Mouse (Mus musculus) kidney, adult 2 months (tissue): ENCODE measurements around the gene Gtf2a2. TPM values are rescaled to one million over a fixed set of nuclear protein-coding genes. Genes with fewer than 3 reads are reported as not detected.

ENCODE experiments used
- DNase-seq: peaks from one replicate; pipeline ENCODE4 v3.0.0; 2021
- H3K27ac ChIP-seq: fragments of 200-500 bp; 2 replicates; pipeline ENCODE4 v1.5.1; 2012; ENCODE audit warnings: low read depth, low read length, control low read depth, inconsistent platforms; ENCODE audit not compliant: insufficient read depth
- H3K27me3 ChIP-seq: fragments of 200-500 bp; replicated peaks from 2 replicates; pipeline ENCODE4 v1.6.1; 2012; ENCODE audit warnings: mild to moderate bottlenecking, moderate library complexity, low read length, inconsistent platforms; ENCODE audit not compliant: control insufficient read depth, insufficient read depth
- H3K36me3 ChIP-seq: fragments of 200-500 bp; 2 replicates; pipeline ENCODE4 v1.6.1; 2012; ENCODE audit warnings: mild to moderate bottlenecking, moderate library complexity, low read length, inconsistent platforms; ENCODE audit not compliant: control insufficient read depth, insufficient read depth
- H3K4me1 ChIP-seq: fragments of 200-500 bp; 2 replicates; pipeline ENCODE4 v1.6.1; 2011; ENCODE audit warnings: low read length; ENCODE audit not compliant: control insufficient read depth, insufficient read depth
- H3K4me3 ChIP-seq: fragments of 200-500 bp; 2 replicates; pipeline ENCODE4 v1.5.1; 2011; ENCODE audit warnings: mild to moderate bottlenecking, low read depth, low read length, control low read depth; ENCODE audit not compliant: insufficient read depth
- CTCF ChIP-seq: fragments of 200-500 bp; conservative IDR thresholded peaks from 2 replicates; pipeline ENCODE4 v1.5.1; 2011; ENCODE audit warnings: low read depth, mild to moderate bottlenecking, control low read depth, low read length, moderate library complexity, mixed read lengths; ENCODE audit not compliant: insufficient read depth, insufficient read length
- POLR2A ChIP-seq: fragments of 200-500 bp; IDR thresholded peaks from one replicate; pipeline ENCODE4 v1.6.1; 2011; ENCODE audit warnings: low read depth, low read length, control low read depth
- WGBS: fragments of 180-500 bp; shearing (Covaris S2); methylation state at CpG from one replicate; pipeline ENCODE4 v1.1.7; 2018; 5-methylcytosine and 5-hydroxymethylcytosine counted together
- polyA plus RNA-seq: library from polyadenylated mRNA; depleted of rRNA; stranded (reverse); fragments of >200 nt; gene quantifications from 2 replicates; pipeline ENCODE4 v1.2.3, GENCODE M21; 2012

The Gtf2a2 gene
- polyA plus RNA-seq, 1 experiment: 19.6 TPM

- 82% methylated on average over 2 of the region's 2 CpGs for WGBS
Measured at GRCm38 (mm10) chr9:70044865-70045264, 32.5 kb downstream of the Gtf2a2 start.

DNA sequence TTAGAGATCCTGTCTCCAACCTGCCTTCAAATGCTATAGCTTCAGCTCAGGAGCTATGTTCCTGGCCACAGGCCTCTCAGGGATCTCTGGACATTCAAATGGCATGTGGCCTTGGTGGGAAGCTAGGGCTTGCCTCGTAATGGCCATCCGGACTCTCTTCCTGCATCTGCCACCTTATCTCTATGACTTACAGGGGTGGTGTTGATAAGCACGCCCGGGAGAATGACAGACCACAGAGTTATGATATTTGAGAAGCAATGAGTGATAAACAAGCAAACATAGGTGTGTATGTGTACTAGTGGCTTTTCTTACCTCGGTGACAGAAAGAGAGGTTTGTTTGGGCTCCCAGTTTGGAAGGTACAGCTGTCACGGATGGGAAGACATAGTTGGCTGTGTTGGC is 33.9 kb downstream of the Gtf2a2 start:
- DNase-seq: no peak
- H3K27ac ChIP-seq: no peak overlapping the region
- TF ChIP-seq CTCF: no peak
- TF ChIP-seq POLR2A: no peak
- WGBS: 92% methylated on average over 6 of the region's 6 CpGs
- H3K4me1 ChIP-seq: no peaks in the 10 kb centered on the region
- H3K36me3 ChIP-seq: no peaks in the 10 kb centered on the region
- H3K4me3 ChIP-seq: no peak overlapping the region
- no peaks in the 10 kb centered on the region for H3K27me3 ChIP-seq

More at GRCm38 (mm10) chr9:70044865-70045264, 32.5 kb downstream of the Gtf2a2 start:
- no peaks in the 10 kb centered on the region for H3K36me3 ChIP-seq
- no peak overlapping the region for H3K27ac ChIP-seq
- H3K4me1 ChIP-seq: no peaks in the 10 kb centered on the region
- TF ChIP-seq CTCF (no peak), POLR2A (no peak)
- H3K4me3 ChIP-seq: no peak overlapping the region
- DNase-seq: no peak
- no peaks in the 10 kb centered on the region for H3K27me3 ChIP-seq

DNA sequence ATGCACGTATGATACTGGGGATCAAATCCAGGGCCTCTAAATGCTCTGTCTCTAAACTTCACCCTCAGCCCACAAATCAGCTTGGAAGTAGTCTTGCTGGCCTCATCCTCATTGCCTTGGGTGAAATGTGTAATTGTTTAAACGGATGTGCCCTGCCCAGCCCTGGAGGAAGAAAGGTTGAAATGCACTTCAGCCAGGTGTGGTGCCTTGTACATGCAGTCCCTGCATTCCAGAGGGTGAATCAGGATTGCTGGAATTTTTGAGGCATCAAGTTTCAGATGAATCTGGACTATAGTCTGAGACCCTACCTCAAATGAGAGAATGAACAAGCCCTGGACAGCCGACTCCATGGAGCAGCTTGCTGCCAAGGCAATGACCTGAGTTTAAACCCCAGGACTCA is 35.5 kb downstream of the Gtf2a2 start:
- 49% methylated on average over 3 of the region's 3 CpGs for WGBS
- no peaks in the 10 kb centered on the region for H3K27me3 ChIP-seq
- no peak overlapping the region for H3K27ac ChIP-seq
- H3K36me3 ChIP-seq: no peaks in the 10 kb centered on the region
- no peak overlapping the region for H3K4me3 ChIP-seq
- DNase-seq: no peak
- no peak for TF ChIP-seq CTCF
- TF ChIP-seq POLR2A: no peak
- H3K4me1 ChIP-seq: no peaks in the 10 kb centered on the region

GRCm38 (mm10) chr9:70048280-70048679 is 35.9 kb downstream of the Gtf2a2 start:
- Histone ChIP-seq H3K36me3 (no peaks in the 10 kb centered on the region), H3K27ac (no peak overlapping the region), H3K27me3 (no peaks in the 10 kb centered on the region), H3K4me3 (no peak overlapping the region), H3K4me1 (no peaks in the 10 kb centered on the region)
- DNase-seq: no peak
- no peak for TF ChIP-seq POLR2A
- WGBS: 65% methylated on average over 5 of the region's 5 CpGs

DNA sequence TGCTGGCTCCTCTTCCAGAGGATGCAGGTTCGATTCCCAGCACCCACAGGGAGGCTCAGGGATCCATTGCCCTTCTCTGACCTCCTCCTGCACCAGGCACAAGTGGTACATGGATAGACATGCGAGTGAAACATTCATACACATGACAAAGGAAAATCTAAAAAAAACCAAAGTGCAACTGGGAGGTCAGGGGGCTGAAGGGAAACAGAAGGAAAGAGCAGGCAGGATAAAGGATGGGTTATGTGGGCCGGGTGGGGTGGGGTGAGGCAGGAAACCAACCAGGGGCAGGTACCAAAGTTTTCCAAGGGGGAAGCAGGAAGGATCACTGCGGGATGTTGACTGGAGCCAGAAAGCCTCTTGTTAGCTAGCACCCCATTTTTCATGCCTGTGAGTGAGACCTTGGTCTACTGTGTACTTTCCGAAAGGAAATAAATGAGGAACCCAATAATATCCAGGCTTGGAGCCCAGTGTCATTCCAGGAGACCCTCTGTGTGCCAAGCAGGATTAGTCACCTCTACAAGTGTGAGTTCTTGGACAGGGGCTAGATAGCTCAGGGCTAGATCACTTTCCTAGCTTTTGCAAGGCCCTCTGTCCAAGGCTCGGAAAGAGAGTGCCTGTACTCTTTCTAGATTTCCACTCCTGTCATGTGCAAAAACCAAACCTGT is 36.5 kb downstream of the Gtf2a2 start:
- Histone ChIP-seq H3K4me1 (no peaks in the 10 kb centered on the region), H3K4me3 (no peak overlapping the region), H3K27ac (no peak overlapping the region), H3K36me3 (no peaks in the 10 kb centered on the region), H3K27me3 (no peaks in the 10 kb centered on the region)
- TF ChIP-seq CTCF (no peak), POLR2A (no peak)
- DNase-seq: peak; percentile 44
- WGBS: 68% methylated on average over 6 of the region's 6 CpGs

DNA sequence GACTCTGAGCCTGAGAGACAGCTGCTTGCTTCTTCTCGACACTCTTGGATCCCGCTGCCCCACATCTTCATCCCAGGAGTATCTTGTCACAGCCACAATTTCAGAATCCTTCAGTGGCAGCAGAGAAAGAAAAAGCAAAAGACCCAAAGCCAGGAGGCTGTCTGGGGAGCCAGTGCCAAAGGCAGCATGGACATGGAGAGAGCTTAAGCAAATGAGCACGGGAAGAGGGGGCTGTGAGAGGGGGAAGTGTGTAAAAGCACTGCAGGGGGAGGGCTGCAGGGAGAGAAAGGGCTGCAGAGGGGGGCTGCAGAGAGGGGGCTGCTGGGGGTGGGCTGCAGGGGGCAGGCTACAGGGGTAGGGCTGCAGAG is 37.0 kb downstream of the Gtf2a2 start:
- H3K4me3 ChIP-seq: no peak overlapping the region
- no peak for TF ChIP-seq POLR2A
- TF ChIP-seq CTCF: no peak
- no peak for DNase-seq
- H3K27ac ChIP-seq: no peak overlapping the region
- no peaks in the 10 kb centered on the region for H3K36me3 ChIP-seq
- no peaks in the 10 kb centered on the region for H3K4me1 ChIP-seq
- no peaks in the 10 kb centered on the region for H3K27me3 ChIP-seq
- WGBS: 55% methylated on average over 3 of the region's 3 CpGs

DNA sequence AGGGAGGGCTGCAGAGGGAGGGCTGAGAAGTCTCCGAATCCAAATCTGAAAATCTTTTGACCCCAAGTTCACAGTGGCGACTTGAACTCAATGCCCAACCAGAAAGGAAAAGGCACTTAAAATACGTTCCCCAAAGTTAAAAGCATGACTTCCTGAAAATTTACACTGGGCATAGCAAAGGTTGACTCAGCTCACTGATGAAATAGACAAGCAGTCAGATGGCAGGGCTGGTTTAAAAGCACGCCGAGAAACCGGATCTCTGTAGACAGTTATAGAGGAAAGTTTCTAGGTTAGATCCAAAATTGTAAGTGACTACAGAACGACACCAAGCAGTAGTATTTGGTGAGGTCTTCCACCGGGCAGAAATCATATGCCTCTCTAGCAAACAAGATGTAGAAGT is 37.5 kb downstream of the Gtf2a2 start:
- H3K36me3 ChIP-seq: no peaks in the 10 kb centered on the region
- peak; percentile 5 for DNase-seq
- WGBS: 21% methylated on average over 8 of the region's 8 CpGs
- no peaks in the 10 kb centered on the region for H3K27me3 ChIP-seq
- TF ChIP-seq CTCF: no peak
- TF ChIP-seq POLR2A: no peak
- no peak overlapping the region for H3K27ac ChIP-seq
- H3K4me3 ChIP-seq: no peak overlapping the region
- no peaks in the 10 kb centered on the region for H3K4me1 ChIP-seq
